Mouse (Mus musculus) heart, adult 2 months (tissue): Measurements from ENCODE around the gene Pcolce2.
A peak's percentile ranks its signal among the peaks of the same experiment; 100 is the strongest.

Experiments
- CTCF ChIP-seq: fragments of 200-600 bp; IDR thresholded peaks from 2 replicates; pipeline ENCODE4 v1.8.1; 2022; ENCODE audit warnings: antibody characterized with exemption, mild to moderate bottlenecking, moderate library complexity
- EP300 ChIP-seq: fragments of 200-500 bp; IDR thresholded peaks from 2 replicates; pipeline ENCODE4 v1.6.1; 2011; ENCODE audit warnings: low read depth, low read length, control low read depth; ENCODE audit not compliant: insufficient read depth

- peak; percentile 35; the same call in 1 of the 2 replicates for TF ChIP-seq CTCF
- no peak for TF ChIP-seq EP300
Observed at GRCm38 (mm10) chr9:95736238-95736637, 98.8 kb downstream of the Pcolce2 start.
